Mouse (Mus musculus) myocyte (in vitro differentiated cells): ENCODE results near the gene Hoxb9. TPM values are rescaled to one million over a fixed set of nuclear protein-coding genes. Genes with fewer than 3 reads are reported as not detected.

Experiments used
- H3K27me3 ChIP-seq: one replicate; pipeline ENCODE4 v1.6.1; 2011; ENCODE audit not compliant: control insufficient read depth, insufficient read depth, insufficient read length
- H3K36me3 ChIP-seq: one replicate; pipeline ENCODE4 v1.6.1; 2011; ENCODE audit not compliant: control insufficient read depth, insufficient read depth
- H3K4me2 ChIP-seq: one replicate; pipeline ENCODE4 v1.6.1; 2011; ENCODE audit warnings: low read depth, control low read depth
- H3K4me3 ChIP-seq: one replicate; pipeline ENCODE4 v1.5.1; 2011; ENCODE audit warnings: mild to moderate bottlenecking, control low read depth, moderate library complexity
- H3K79me2 ChIP-seq: one replicate; pipeline ENCODE4 v1.6.1; 2011; ENCODE audit not compliant: control insufficient read depth, insufficient read depth
- H3ac ChIP-seq: one replicate; pipeline ENCODE4 v1.6.1; 2011; ENCODE audit not compliant: control insufficient read depth, insufficient read length
- CEBPB ChIP-seq: IDR thresholded peaks from 2 replicates; pipeline ENCODE4 v1.6.1; 2011; ENCODE audit warnings: mild to moderate bottlenecking, moderate library complexity; ENCODE audit not compliant: poor library complexity, insufficient read depth, severe bottlenecking
- E2F4 ChIP-seq: IDR thresholded peaks from one replicate; pipeline ENCODE4 v1.6.1; 2011; ENCODE audit warnings: mild to moderate bottlenecking, control low read depth, moderate library complexity; ENCODE audit not compliant: insufficient read depth
- MAX ChIP-seq: IDR thresholded peaks from one replicate; pipeline ENCODE4 v1.6.1; 2011; ENCODE audit warnings: low read depth, mild to moderate bottlenecking, control low read depth
- MYOD1 ChIP-seq, 3 experiments: IDR thresholded peaks; one replicate each; pipeline ENCODE4 v1.6.1; 2011; ENCODE audit warnings: control low read depth in 2 of 3, low read depth in 2 of 3, mild to moderate bottlenecking in 2 of 3, moderate library complexity in 1 of 3; ENCODE audit not compliant: insufficient read length in 2 of 3, control insufficient read depth in 1 of 3
- MYOG ChIP-seq, 3 experiments: IDR thresholded peaks; one replicate each; pipeline ENCODE4 v1.6.1; 2011; ENCODE audit warnings: control low read depth in 2 of 3, low read depth in 2 of 3, mild to moderate bottlenecking in 2 of 3; ENCODE audit not compliant: insufficient read length in 2 of 3, control insufficient read depth in 1 of 3, insufficient read depth in 1 of 3
- POLR2A ChIP-seq: IDR thresholded peaks from one replicate; pipeline ENCODE4 v1.6.1; 2011; ENCODE audit warnings: low read depth, mild to moderate bottlenecking, control low read depth, moderate library complexity; ENCODE audit not compliant: insufficient read length
- POLR2AphosphoS2 ChIP-seq: IDR thresholded peaks from one replicate; pipeline ENCODE4 v1.6.1; 2011; ENCODE audit warnings: low read depth, control low read depth; ENCODE audit not compliant: insufficient read length
- REST ChIP-seq: IDR thresholded peaks from one replicate; pipeline ENCODE4 v1.6.1; 2011; ENCODE audit warnings: mild to moderate bottlenecking, control low read depth, moderate library complexity; ENCODE audit not compliant: insufficient read depth, insufficient read length
- SRF ChIP-seq: IDR thresholded peaks from one replicate; pipeline ENCODE4 v1.6.1; 2011; ENCODE audit warnings: low read depth; ENCODE audit not compliant: control insufficient read depth, insufficient read length
- TCF12 ChIP-seq: IDR thresholded peaks from one replicate; pipeline ENCODE4 v1.6.1; 2011; ENCODE audit warnings: mild to moderate bottlenecking, control low read depth; ENCODE audit not compliant: poor library complexity, insufficient read depth, severe bottlenecking
- TCF3 ChIP-seq: IDR thresholded peaks from one replicate; pipeline ENCODE4 v1.6.1; 2011; ENCODE audit warnings: low read depth, control low read depth; ENCODE audit not compliant: insufficient read length
- USF1 ChIP-seq: IDR thresholded peaks from one replicate; pipeline ENCODE4 v1.6.1; 2011; ENCODE audit warnings: low read depth, mild to moderate bottlenecking, control low read depth, moderate library complexity
- polyA plus RNA-seq: library from polyadenylated mRNA; unstranded; fragments of >200 nt; fragmentation: generic; extraction: Trizol; gene quantifications from one replicate; pipeline ENCODE4 v1.2.1, GENCODE M21; 2012; ENCODE audit warnings: missing spikeins

Hoxb9 gene
- polyA plus RNA-seq, 1 experiment = 0.24 TPM

DNA sequence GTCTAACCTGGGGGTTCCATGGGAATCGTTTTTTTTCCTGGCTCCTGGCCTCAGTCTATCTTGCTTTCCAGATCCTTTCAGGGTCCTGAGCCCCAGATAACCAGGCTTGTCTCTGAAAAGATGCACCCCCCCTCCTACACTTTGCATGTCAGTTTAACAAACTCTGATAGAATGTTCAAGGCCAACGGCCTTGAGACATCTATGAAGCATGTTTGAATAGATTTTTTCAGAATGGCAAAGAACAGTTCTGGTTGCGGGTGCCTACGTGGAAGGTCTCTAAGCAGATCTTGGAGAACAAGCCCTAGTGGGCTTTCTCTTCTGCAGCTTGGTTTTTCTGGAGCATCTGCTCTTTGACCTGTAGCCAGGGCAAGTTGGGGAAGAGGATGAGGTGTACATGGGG lies 37.5 kb downstream of the Hoxb9 start:
- no peak overlapping the region for H3K4me2 ChIP-seq
- no peak overlapping the region for H3ac ChIP-seq
- H3K36me3 ChIP-seq = no peaks in the 10 kb centered on the region
- no peaks in the 10 kb centered on the region for H3K79me2 ChIP-seq
- peaks cover 63% of the 10 kb centered on the region for H3K27me3 ChIP-seq
- TF ChIP-seq TCF12 (no peak), MAX (no peak), SRF (no peak), CEBPB (no peak), REST (no peak), MYOG (IDR thresholded peaks at IDR 0.05; ENCODE audit: control insufficient read depth in 1 of 3, insufficient read depth in 1 of 3, insufficient read length in 2 of 3, low read depth in 2 of 3) (no peak), POLR2AphosphoS2 (no peak), USF1 (no peak), E2F4 (no peak), MYOD1 (IDR thresholded peaks at IDR 0.05; ENCODE audit: control insufficient read depth in 1 of 3, insufficient read length in 2 of 3, low read depth in 2 of 3) (no peak), POLR2A (no peak), TCF3 (no peak)
- no peak overlapping the region for H3K4me3 ChIP-seq

DNA sequence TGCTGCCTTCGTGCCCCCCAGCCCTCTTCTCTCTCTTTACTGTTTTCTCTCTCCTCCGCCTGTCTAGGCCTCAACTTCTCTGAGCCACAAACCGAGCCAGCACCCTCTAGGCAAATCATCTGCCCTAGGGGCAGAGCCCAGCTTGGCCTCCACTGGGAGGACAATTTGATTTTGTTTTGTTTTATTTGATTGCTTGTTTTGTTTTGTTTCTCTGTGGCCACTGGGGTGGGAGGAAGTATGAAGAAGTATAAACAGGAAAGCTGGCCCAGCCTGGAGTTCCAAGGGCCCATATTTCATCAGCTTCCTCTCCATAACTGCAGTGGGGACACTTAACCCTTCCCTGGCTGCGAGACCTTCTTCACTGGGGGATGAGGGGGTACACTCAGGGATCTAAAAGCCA lies 38.0 kb downstream of the Hoxb9 start:
- TF ChIP-seq POLR2AphosphoS2 (no peak), POLR2A (no peak), TCF12 (no peak), USF1 (no peak), TCF3 (no peak), E2F4 (no peak), SRF (no peak), MAX (no peak), MYOD1 (IDR thresholded peaks at IDR 0.05; ENCODE audit: control insufficient read depth in 1 of 3, insufficient read length in 2 of 3, low read depth in 2 of 3) (no peak), MYOG (IDR thresholded peaks at IDR 0.05; ENCODE audit: control insufficient read depth in 1 of 3, insufficient read depth in 1 of 3, insufficient read length in 2 of 3, low read depth in 2 of 3) (no peak), REST (no peak), CEBPB (no peak)
- Histone ChIP-seq H3K4me3 (no peak overlapping the region), H3K36me3 (no peaks in the 10 kb centered on the region), H3K27me3 (peaks cover 60% of the 10 kb centered on the region), H3K79me2 (no peaks in the 10 kb centered on the region), H3K4me2 (no peak overlapping the region), H3ac (no peak overlapping the region)

GRCm38 (mm10) chr11:96310183-96310938 lies 39.1 kb downstream of the Hoxb9 start:
- Histone ChIP-seq H3K36me3 (no peaks in the 10 kb centered on the region), H3K4me3 (no peak overlapping the region), H3K27me3 (peaks cover 59% of the 10 kb centered on the region), H3K4me2 (peak overlapping the region; percentile 87), H3ac (no peak overlapping the region), H3K79me2 (no peaks in the 10 kb centered on the region)
- no peak for TF ChIP-seq CEBPB
- TF ChIP-seq E2F4 = no peak
- TF ChIP-seq USF1 = no peak
- TF ChIP-seq REST = no peak
- no peak for TF ChIP-seq TCF12
- TF ChIP-seq MYOD1 (IDR thresholded peaks at IDR 0.05; ENCODE audit: control insufficient read depth in 1 of 3, insufficient read length in 2 of 3, low read depth in 2 of 3) = no peak
- no peak for TF ChIP-seq SRF
- no peak for TF ChIP-seq TCF3
- TF ChIP-seq MAX = no peak
- no peak for TF ChIP-seq MYOG (IDR thresholded peaks at IDR 0.05; ENCODE audit: control insufficient read depth in 1 of 3, insufficient read depth in 1 of 3, insufficient read length in 2 of 3, low read depth in 2 of 3)

DNA sequence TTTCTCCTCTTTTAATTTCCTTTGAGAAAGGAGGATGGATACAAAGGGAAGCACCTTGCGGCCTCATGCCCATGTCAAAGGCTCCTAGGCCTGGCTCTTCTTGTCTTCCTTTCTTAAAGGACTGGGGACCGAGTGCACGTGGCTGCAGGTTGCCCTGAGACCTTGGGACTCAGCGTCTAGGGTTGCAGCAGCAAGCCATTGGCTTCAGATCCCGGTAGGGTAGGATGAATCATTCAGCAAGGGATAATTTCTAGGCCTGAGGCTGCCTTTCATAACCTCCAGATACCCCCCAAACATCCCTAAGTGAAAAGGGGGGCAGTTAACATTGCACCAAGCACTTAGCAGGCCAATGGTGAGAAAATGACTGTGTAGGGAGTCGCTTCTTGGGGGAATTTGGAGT lies 39.8 kb downstream of the Hoxb9 start:
- no peak overlapping the region for H3ac ChIP-seq
- no peak for TF ChIP-seq SRF
- no peak for TF ChIP-seq POLR2A
- TF ChIP-seq MYOD1 (IDR thresholded peaks at IDR 0.05; ENCODE audit: control insufficient read depth in 1 of 3, insufficient read length in 2 of 3, low read depth in 2 of 3) = no peak
- no peak for TF ChIP-seq TCF3
- TF ChIP-seq MAX = no peak
- TF ChIP-seq E2F4 = no peak
- no peak for TF ChIP-seq CEBPB
- TF ChIP-seq REST = no peak
- TF ChIP-seq TCF12 = no peak
- TF ChIP-seq MYOG (IDR thresholded peaks at IDR 0.05; ENCODE audit: control insufficient read depth in 1 of 3, insufficient read depth in 1 of 3, insufficient read length in 2 of 3, low read depth in 2 of 3) = no peak
- no peak for TF ChIP-seq USF1
- no peak for TF ChIP-seq POLR2AphosphoS2
- peak overlapping the region; percentile 4 for H3K4me3 ChIP-seq
- peak overlapping the region; percentile 87 for H3K4me2 ChIP-seq
- no peaks in the 10 kb centered on the region for H3K79me2 ChIP-seq
- H3K27me3 ChIP-seq = peaks cover 61% of the 10 kb centered on the region
- no peaks in the 10 kb centered on the region for H3K36me3 ChIP-seq
